Mouse (Mus musculus): ENCODE results near the gene Smtnl2. TPM values are rescaled to one million over a fixed set of nuclear protein-coding genes. Genes with fewer than 3 reads are reported as not detected.
A peak's percentile ranks its signal among the peaks of the same experiment; 100 is the strongest.
"Not testable (repeated sequence)": the region's sequence is repeated elsewhere in the genome, so short reads cannot be mapped to it uniquely, and the experiment has no call there.

Smtnl2 gene
- total RNA-seq (2021) = 100 to 1,000 TPM; 160 to 162 TPM
- long read RNA-seq, experiment 1, transcript Smtnl2-202 (8 exons, 3,572 nt) = major isoform, 128 of 172 reads
- long read RNA-seq, experiment 1, partial matches to known transcripts = 27 of 172 reads
- long read RNA-seq, experiment 1, other reads (novel, unspliced or antisense) = 17 of 172 reads
- long read RNA-seq, experiment 2, transcript Smtnl2-202 (8 exons, 3,572 nt) = major isoform, 179 of 217 reads
- long read RNA-seq, experiment 2, partial matches to known transcripts = 17 of 217 reads
- long read RNA-seq, experiment 2, other reads (novel, unspliced or antisense) = 21 of 217 reads

GRCm38 (mm10) chr11:72411093-72411921, at the start of gene Smtnl2:
Gene Smtnl2, minus strand, starts transcription at chr11:72411713.
- intact Hi-C loops (cut with DNase I; ENCODE audit: low total_unique reads) = loop anchor here (5.0 kb wide), 1 partner anchor 54 kb away; no protein-coding TSS in a partner anchor
- DNase-seq = peak; percentile 95

GRCm38 (mm10) chr11:72458502-72458901, 47.0 kb upstream of the Smtnl2 start:
- no peak for DNase-seq
- intact Hi-C loops (cut with DNase I; ENCODE audit: low total_unique reads) = no loop called here

- DNase-seq = peak; percentile 30
- intact Hi-C loops (cut with DNase I; ENCODE audit: low total_unique reads) = no loop called here
These were observed 46.5 kb upstream of the Smtnl2 start for GRCm38 (mm10) chr11:72457995-72458496.

DNA sequence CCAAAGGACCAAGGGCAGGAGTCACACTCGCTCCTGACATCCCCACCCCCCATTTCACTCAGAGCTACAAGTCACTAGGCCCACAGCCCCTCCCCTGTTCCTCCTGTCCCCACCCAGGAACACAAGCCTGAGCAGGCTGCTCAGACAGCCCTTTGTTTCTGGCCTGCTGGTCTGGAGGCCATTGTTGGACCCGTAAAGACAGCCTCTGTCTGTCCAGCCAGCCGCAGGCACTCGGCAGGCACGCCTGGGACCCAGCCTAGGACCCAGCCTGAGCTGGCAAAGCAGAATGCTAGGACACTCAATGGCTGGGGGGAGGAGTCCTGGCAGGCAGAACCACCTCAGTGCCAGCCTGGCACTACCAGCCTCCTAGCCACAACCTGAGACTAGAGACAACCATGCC, 44.2 kb upstream of the Smtnl2 start:
- intact Hi-C loops (cut with DNase I; ENCODE audit: low total_unique reads) = no loop called here
- peak; percentile 28 for DNase-seq

GRCm38 (mm10) chr11:72453105-72453953, 41.8 kb upstream of the Smtnl2 start:
- DNase-seq = no peak
- intact Hi-C loops (cut with DNase I; ENCODE audit: low total_unique reads) = loop anchor here (5.0 kb wide), 2 partner anchors 34 to 109 kb away; partner anchors contain the start of gene Spns2

GRCm38 (mm10) chr11:72452140-72452665, 40.7 kb upstream of the Smtnl2 start:
- intact Hi-C loops (cut with DNase I; ENCODE audit: low total_unique reads) = loop anchor here (5.0 kb wide), 2 partner anchors 35 to 110 kb away; partner anchors contain the start of gene Spns2
- no peak for DNase-seq

DNA sequence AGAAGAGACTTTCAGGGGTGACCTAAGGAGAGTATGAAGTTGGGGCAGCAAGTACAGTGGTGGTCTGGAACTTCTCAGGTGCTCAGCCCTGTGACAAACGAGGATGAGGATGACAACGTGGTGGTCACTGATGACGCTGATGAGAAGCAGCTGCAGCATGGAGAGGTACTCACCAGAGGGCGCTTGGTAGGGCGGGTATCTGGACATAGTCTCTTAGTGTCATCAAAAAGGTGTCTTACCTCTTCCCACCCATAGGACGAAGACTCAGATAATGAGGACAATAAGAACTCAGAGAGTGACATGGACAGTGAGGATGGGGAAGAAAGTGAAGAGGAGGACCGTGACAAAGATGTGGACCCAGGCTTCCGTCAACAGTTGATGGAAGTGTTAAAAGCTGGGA, 36.0 kb upstream of the Smtnl2 start:
- intact Hi-C loops (cut with DNase I; ENCODE audit: low total_unique reads) = no loop called here
- DNase-seq = no peak

- intact Hi-C loops (cut with DNase I; ENCODE audit: low total_unique reads) = no loop called here
- DNase-seq = no peak
These were observed 35.0 kb upstream of the Smtnl2 start for GRCm38 (mm10) chr11:72446311-72447105.

DNA sequence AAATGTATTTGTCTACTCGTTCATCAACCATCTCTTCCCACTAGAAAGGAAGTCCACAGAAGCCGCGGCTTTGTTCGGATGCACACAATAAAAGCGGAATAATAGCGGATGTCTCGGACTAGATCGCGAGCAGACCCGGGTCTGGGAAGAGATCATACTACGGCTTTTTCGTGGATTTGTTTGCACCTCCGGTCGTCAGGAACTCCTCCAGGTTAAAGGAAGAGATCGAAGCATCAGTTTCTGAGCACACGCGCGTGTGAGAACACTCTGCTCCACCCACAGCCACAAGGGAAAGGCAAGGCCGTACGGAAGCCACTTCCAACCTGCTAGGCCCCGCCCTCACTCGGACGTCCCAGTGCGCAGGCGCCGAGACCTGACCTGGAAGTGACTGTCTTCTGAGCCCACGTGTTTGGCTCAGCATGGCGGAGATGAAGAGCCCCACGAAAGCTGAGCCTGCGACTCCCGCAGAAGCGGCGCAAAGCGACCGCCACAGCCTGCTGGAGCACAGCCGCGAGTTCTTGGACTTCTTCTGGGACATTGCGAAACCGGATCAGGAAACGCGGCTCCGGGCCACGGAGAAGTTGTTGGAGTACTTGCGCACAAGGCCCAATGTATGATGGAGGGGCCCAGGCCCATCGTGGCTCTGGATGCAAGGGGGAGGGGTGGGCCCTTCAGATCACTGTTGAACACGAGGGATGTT, 29.6 kb upstream of the Smtnl2 start, which contains the start of gene Mybbp1a:
Mybbp1a (plus strand) TSS at position 391 of the 700 bp plus-strand sequence.
- intact Hi-C loops (cut with DNase I; ENCODE audit: low total_unique reads) = no loop called here
- DNase-seq = peak; percentile 99

- DNase-seq; intact Hi-C loops (cut with DNase I; ENCODE audit: low total_unique reads): not testable (repeated sequence)
These were observed 29.1 kb upstream of the Smtnl2 start for GRCm38 (mm10) chr11:72440597-72440964.

DNA sequence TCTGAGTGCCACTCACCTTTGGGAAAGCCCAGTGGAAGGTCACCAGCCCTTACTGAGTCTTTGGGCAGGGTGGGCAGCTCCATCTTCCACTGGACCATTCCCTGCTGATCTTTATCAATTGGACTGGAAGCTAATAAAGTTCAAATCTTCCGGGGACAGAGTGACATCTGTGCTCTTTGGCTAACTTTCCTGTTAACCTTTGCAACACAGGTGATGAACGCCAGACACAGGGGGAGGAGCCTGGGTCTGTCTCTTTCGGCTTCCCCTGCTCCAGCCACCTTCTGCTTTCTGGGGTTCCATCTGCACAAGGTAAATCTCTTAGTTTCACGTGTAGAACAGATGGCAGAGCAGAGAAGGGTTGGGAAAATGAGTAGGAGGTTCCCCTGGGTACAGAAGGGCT, 26.9 kb upstream of the Smtnl2 start:
- intact Hi-C loops (cut with DNase I; ENCODE audit: low total_unique reads) = loop anchor here (5.0 kb wide), 1 partner anchor 124 kb away; no protein-coding TSS in a partner anchor
- DNase-seq = no peak

GRCm38 (mm10) chr11:72436756-72437650, 25.5 kb upstream of the Smtnl2 start:
- intact Hi-C loops (cut with DNase I; ENCODE audit: low total_unique reads) = loop anchor here (5.0 kb wide), 1 partner anchor 125 kb away; no protein-coding TSS in a partner anchor

DNA sequence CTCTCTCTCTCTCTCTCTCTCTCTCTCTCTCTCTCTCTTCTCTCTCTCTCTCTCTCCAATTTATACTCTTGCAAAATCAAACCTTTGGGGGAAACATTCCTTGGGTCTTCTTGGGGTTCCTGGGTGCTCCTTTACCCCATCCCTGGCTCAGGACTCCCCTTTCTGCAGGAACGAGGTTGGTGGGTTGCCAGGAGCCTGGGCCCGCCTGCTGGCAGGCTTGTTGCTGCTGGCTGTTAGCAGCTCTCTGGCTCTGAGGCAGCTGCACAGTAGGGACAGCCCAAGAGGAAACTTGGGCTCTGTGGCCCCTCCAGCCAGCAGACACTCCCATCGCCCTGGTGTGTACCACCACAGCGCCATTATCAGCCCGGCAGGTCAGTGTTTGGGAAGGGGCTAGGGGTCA, 24.8 kb upstream of the Smtnl2 start:
- peak; percentile 64 for DNase-seq
- intact Hi-C loops (cut with DNase I; ENCODE audit: low total_unique reads) = loop anchor here (5.0 kb wide), 1 partner anchor 126 kb away; no protein-coding TSS in a partner anchor

More at GRCm38 (mm10) chr11:72436756-72437650, 25.5 kb upstream of the Smtnl2 start:
- DNase-seq = no peak

- DNase-seq = no peak
- intact Hi-C loops (cut with DNase I; ENCODE audit: low total_unique reads) = loop anchor here (5.0 kb wide), 1 partner anchor 127 kb away; no protein-coding TSS in a partner anchor
These were observed 24.2 kb upstream of the Smtnl2 start for GRCm38 (mm10) chr11:72435694-72436045.

DNA sequence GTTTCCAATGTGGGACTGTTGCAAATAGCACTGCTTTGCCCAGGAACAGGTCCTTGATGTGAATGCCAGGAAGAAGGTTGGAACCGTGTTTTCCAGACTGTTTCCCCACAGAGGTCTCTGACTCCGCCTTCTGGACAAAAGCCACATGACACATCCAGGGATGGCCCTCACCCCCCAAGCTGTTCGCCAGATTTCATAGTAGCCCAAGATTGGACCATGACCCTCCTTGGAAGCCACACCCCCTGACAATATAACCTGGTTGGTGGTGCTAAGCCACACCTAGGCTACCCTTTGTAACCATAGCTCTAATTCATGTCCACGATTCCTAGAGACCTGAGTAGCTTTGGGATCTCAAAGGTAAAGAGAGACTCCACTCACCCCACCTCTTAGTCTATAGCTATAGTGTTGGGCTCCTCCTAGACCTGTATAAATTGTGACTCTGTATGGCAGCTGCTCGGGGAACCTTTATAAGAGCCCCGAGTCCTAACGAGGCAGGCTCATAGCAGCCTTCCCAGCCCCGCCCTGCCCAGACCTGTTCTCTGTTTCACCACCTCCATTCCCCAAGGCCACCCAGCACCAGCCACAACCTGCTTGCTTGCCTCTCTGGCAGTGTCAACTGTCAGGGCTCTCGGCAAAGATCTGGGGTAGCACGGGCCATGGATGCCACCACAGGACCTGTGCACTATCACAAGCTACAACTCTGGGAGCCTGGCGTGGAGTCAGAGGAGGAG, 23.6 kb upstream of the Smtnl2 start, which contains the start of gene Ggt6:
Ggt6 (plus strand) TSS at position 564 of the 731 bp plus-strand sequence.
- DNase-seq = no peak
- intact Hi-C loops (cut with DNase I; ENCODE audit: low total_unique reads) = loop anchor here (5.0 kb wide), 2 partner anchors 127 to 208 kb away; no protein-coding TSS in a partner anchor

Data from gastrocnemius, postnatal 14 days (tissue).